Mouse (Mus musculus) neural tube, embryonic 15.5 days (tissue): ENCODE measurements around the gene Gm15737. TPM values are rescaled to one million over a fixed set of nuclear protein-coding genes. Genes with fewer than 3 reads are reported as not detected.
A peak's percentile ranks its signal among the peaks of the same experiment; 100 is the strongest.

Source experiments
- ATAC-seq: fragments of 200-750 bp; cut with Nextera tagmentation; 2 replicates; pipeline ENCODE4 v1.8.0; 2017; ENCODE audit warnings: mild to moderate bottlenecking, moderate TSS enrichment, moderate library complexity; ENCODE audit not compliant: low FRiP score
- H3K27ac ChIP-seq: fragments of 300-500 bp; sonication (generic); replicated peaks from 2 replicates; pipeline ENCODE4 v1.5.1; 2015; ENCODE audit warnings: mild to moderate bottlenecking, inconsistent platforms
- H3K27me3 ChIP-seq: fragments of 300-500 bp; sonication (generic); replicated peaks from 2 replicates; pipeline ENCODE4 v1.6.1; 2015; ENCODE audit warnings: inconsistent platforms
- H3K36me3 ChIP-seq: fragments of 300-500 bp; sonication (generic); 2 replicates; pipeline ENCODE4 v1.6.1; 2015; ENCODE audit warnings: inconsistent platforms
- H3K4me1 ChIP-seq: fragments of 300-500 bp; sonication (generic); 2 replicates; pipeline ENCODE4 v1.6.1; 2015; ENCODE audit warnings: inconsistent platforms
- H3K4me2 ChIP-seq: fragments of 300-500 bp; sonication (generic); 2 replicates; pipeline ENCODE4 v1.6.1; 2015; ENCODE audit warnings: inconsistent platforms, mild to moderate bottlenecking, moderate library complexity
- H3K4me3 ChIP-seq: fragments of 300-500 bp; sonication (generic); replicated peaks from 2 replicates; pipeline ENCODE4 v1.5.1; 2015; ENCODE audit warnings: mild to moderate bottlenecking, inconsistent platforms
- H3K9ac ChIP-seq: fragments of 300-500 bp; sonication (generic); replicated peaks from 2 replicates; pipeline ENCODE4 v1.6.1; 2015; ENCODE audit warnings: mild to moderate bottlenecking, inconsistent platforms
- H3K9me3 ChIP-seq: fragments of 300-500 bp; sonication (generic); replicated peaks from 2 replicates; pipeline ENCODE4 v1.6.1; 2016; ENCODE audit warnings: inconsistent platforms
- WGBS: fragments of 180-500 bp; shearing (Covaris S2); methylation state at CpG from one replicate; pipeline ENCODE4 v1.1.7; 2015; ENCODE audit warnings: mixed read lengths; 5-methylcytosine and 5-hydroxymethylcytosine counted together
- polyA plus RNA-seq: library from polyadenylated mRNA; unstranded; fragments of >200 nt; fragmentation: Nextera tagmentation; extraction: Ambion mirVana; gene quantifications from 2 replicates; pipeline ENCODE4 v1.2.1, GENCODE M21; 2015

Gm15737 gene
- polyA plus RNA-seq, 1 experiment from 2014 or later = not detected

DNA sequence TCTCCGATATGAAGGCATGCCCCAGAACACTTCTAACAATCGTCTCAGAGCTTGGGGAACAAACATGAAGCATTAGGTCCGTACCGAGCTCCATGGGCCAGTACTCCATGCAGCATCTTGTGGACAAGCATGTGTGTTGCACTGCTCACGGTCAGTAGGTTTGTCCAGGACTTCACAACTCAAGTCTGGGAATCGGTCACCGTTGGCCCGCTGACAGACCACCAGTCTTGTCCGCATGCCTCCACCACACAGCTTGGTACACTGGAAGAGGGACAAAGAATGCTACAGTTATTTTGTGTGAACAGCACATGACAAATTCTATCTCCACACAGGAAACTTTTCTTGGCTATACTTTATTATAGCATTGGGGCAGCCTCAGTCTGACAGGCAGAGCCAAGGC, 19.9 kb upstream of the Gm15737 start:
- WGBS = 94% methylated on average over 9 of the region's 9 CpGs
- ATAC-seq = no peak
- H3K4me2 ChIP-seq = no peak overlapping the region
- H3K36me3 ChIP-seq = no peaks in the 10 kb centered on the region
- no peak overlapping the region for H3K9ac ChIP-seq
- no peak overlapping the region for H3K27ac ChIP-seq
- no peaks in the 10 kb centered on the region for H3K27me3 ChIP-seq
- H3K4me1 ChIP-seq = peaks cover 8% of the 10 kb centered on the region; the same call in 1 of the 2 replicates
- H3K9me3 ChIP-seq = no peaks in the 10 kb centered on the region
- H3K4me3 ChIP-seq = no peak overlapping the region

GRCm38 (mm10) chr6:92850250-92850649, 18.9 kb upstream of the Gm15737 start:
- Histone ChIP-seq H3K4me3 (no peak overlapping the region), H3K9me3 (no peaks in the 10 kb centered on the region), H3K27me3 (no peaks in the 10 kb centered on the region), H3K4me2 (no peak overlapping the region), H3K9ac (no peak overlapping the region), H3K36me3 (no peaks in the 10 kb centered on the region), H3K4me1 (peaks cover 8% of the 10 kb centered on the region; the same call in 1 of the 2 replicates), H3K27ac (no peak overlapping the region)
- WGBS = 20% methylated on average over 5 of the region's 5 CpGs
- ATAC-seq = peak; percentile 50; the same call in 1 of the 2 replicates

GRCm38 (mm10) chr6:92854873-92855272, 14.3 kb upstream of the Gm15737 start:
- Histone ChIP-seq H3K36me3 (no peaks in the 10 kb centered on the region), H3K9me3 (no peaks in the 10 kb centered on the region), H3K4me2 (no peak overlapping the region), H3K4me1 (peaks cover 7% of the 10 kb centered on the region; the same call in 1 of the 2 replicates), H3K9ac (no peak overlapping the region), H3K27ac (no peak overlapping the region), H3K27me3 (no peaks in the 10 kb centered on the region), H3K4me3 (no peak overlapping the region)
- WGBS = 95% methylated on average over 4 of the region's 4 CpGs
- no peak for ATAC-seq

DNA sequence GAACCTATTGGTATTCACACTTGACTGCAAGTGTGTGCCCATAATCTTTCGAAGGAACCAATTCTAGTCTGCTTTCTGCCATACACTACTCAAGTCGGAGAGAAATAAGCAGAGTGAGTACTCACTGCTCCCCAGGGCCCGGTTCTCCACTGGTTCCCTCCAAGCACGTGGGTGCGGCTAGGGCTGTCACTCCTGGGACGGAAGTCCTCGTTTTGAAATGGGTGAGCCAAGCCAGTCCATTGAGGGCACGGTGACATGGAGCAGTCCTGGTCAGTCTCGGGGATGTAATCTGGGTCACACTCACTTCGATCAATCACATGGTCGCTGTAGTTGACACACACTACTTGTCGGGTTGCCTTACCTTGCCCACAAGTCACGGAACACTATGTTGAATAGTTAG, 11.4 kb upstream of the Gm15737 start:
- Histone ChIP-seq H3K4me1 (no peaks in the 10 kb centered on the region), H3K4me3 (no peak overlapping the region), H3K9me3 (no peaks in the 10 kb centered on the region), H3K27ac (no peak overlapping the region), H3K9ac (no peak overlapping the region), H3K36me3 (no peaks in the 10 kb centered on the region), H3K27me3 (no peaks in the 10 kb centered on the region), H3K4me2 (no peak overlapping the region)
- 92% methylated on average over 13 of the region's 13 CpGs for WGBS
- ATAC-seq = no peak

DNA sequence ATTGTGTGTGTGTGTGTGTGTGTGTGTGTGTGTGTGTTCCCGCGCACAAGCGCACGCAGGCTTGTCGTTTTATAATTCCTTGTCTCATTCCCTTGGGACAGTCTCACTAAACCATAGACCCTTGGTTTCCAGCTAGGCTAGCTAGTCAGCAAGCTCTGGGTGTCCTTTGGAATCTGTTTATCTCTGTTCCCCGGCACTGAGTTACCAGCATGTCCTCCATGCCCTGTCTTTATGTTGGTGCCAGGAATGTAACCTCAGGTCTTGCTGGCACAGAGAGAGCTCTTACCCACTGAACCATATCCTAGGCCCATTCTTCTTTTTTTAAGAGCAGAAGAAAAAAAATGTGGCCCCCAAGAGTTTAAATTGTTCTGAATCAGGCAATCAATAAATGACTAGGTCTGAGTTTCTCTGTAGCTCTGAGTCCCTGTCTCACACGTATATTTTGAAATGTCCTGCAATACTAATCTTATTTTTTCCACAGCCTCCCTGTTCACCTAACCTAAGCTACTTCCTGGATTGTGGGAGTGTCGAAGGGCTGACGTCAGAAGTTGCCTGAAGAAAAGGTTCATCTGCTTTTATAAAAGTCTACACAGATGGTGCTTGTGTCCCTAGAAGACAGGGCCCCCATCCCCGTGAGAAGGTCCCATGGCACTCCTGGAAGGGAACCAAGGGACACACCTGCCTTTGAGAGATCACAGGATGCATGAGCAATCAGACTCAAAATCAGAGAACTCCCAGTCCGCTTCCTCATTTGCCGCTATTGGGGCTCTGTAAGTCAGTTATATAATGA, 10.2 kb upstream of the Gm15737 start:
- Histone ChIP-seq H3K36me3 (no peaks in the 10 kb centered on the region), H3K27ac (no peak overlapping the region), H3K4me1 (no peaks in the 10 kb centered on the region), H3K4me3 (no peak overlapping the region), H3K9ac (no peak overlapping the region), H3K27me3 (no peaks in the 10 kb centered on the region), H3K4me2 (no peak overlapping the region), H3K9me3 (no peaks in the 10 kb centered on the region)
- WGBS = 90% methylated on average over 12 of the region's 12 CpGs
- ATAC-seq = no peak

DNA sequence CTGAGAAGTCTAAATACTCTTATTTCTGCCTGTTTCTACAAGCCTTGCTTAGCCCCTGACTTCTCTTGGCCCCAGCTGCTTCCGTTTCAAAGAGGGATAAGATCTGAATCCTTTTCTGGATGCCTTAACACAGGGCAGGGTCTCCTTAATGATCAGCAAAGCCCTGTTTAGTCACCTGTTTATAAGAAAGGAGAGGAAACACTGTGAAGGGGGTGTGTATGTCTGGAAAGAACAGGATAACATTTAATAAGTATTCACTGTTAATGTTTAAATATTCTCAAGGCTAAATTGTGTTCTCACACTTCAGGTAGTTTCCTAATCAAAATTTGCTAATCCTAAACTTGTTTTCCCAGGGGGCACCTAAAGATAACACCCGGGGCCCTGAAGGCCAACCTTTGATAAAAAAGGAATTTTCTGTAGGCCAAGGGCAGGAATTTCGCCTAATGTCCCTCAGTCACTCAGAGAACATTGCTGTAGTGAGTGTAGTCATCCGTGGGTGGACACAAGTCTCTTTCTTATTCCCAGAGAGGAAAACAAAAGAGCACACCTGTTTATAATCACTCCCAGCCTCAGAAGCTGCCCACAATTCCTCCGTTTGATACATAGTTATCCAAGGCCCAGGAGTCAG, 8.8 kb upstream of the Gm15737 start:
- no peak overlapping the region for H3K4me2 ChIP-seq
- H3K9ac ChIP-seq = no peak overlapping the region
- no peaks in the 10 kb centered on the region for H3K4me1 ChIP-seq
- no peaks in the 10 kb centered on the region for H3K27me3 ChIP-seq
- H3K36me3 ChIP-seq = no peaks in the 10 kb centered on the region
- H3K27ac ChIP-seq = no peak overlapping the region
- WGBS = 83% methylated on average over 5 of the region's 5 CpGs
- H3K4me3 ChIP-seq = no peak overlapping the region
- no peaks in the 10 kb centered on the region for H3K9me3 ChIP-seq
- no peak for ATAC-seq

DNA sequence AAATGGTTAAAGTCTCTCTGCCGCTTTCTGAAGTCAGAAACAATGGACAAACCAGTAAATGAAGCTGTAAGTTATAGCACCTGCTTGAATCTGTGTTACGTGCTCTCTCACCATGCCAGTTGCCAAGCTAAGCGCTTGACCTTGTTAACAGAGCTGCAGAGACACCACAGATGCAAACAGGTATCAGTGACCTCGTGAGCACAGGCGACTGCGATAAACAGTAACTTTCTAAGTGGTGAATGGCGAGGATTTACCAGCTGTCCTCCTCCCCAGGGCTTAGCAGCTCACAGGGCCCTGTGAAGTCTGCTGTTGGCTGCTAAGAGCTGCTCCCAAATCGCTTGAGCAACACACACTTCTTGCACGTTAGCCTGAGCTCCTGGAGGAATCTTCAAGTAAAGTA, 6.6 kb upstream of the Gm15737 start:
- no peak overlapping the region for H3K9ac ChIP-seq
- 81% methylated on average over 9 of the region's 9 CpGs for WGBS

DNA sequence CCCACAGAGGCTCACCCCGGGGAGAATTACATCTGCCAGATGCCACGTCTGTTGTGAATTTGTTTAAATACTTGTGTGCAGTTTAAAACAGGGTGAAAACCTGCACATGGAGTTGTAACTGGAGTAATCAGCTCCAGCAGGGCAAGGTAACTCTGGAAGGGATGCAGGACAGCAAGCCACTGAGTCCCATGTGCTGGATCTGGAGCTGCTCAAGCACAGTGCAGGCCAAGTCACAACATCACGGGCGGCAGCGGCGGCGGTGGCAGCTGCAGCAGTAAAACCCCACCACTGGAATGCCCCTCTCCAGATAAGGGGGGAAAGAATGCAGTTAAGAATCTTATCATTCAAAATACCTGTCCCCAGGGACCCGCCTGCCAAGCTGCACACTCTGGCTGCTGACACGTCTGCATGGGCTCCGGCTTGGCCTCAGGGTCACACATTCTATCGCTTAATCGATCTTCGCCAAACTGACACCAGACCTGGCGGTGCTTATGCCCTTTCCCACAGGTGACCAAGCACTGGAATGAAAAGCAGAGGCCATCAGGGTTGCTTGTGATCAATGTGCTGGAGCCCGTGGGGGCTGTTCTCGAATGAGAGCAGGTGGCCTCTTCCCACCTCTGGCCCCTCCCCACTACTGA, 544 bp downstream of the Gm15737 start:
- H3K4me1 ChIP-seq = peaks cover 8% of the 10 kb centered on the region; the same call in 1 of the 2 replicates
- no peaks in the 10 kb centered on the region for H3K27me3 ChIP-seq
- 54% methylated on average over 16 of the region's 16 CpGs for WGBS
- no peak overlapping the region for H3K4me3 ChIP-seq
- H3K4me2 ChIP-seq = no peak overlapping the region
- H3K27ac ChIP-seq = no peak overlapping the region
- H3K36me3 ChIP-seq = no peaks in the 10 kb centered on the region
- no peak overlapping the region for H3K9ac ChIP-seq
- ATAC-seq = no peak
- H3K9me3 ChIP-seq = no peaks in the 10 kb centered on the region

More for the DNA sequence above, 6.6 kb upstream of the Gm15737 start:
- Histone ChIP-seq H3K4me3 (no peak overlapping the region), H3K4me2 (no peak overlapping the region), H3K9me3 (no peaks in the 10 kb centered on the region), H3K4me1 (no peaks in the 10 kb centered on the region), H3K27ac (no peak overlapping the region), H3K27me3 (no peaks in the 10 kb centered on the region), H3K36me3 (no peaks in the 10 kb centered on the region)
- ATAC-seq = no peak

GRCm38 (mm10) chr6:92871813-92872212, 2.7 kb downstream of the Gm15737 start:
- Histone ChIP-seq H3K4me1 (peaks cover 8% of the 10 kb centered on the region; the same call in 1 of the 2 replicates), H3K9me3 (no peaks in the 10 kb centered on the region), H3K27me3 (no peaks in the 10 kb centered on the region), H3K4me2 (no peak overlapping the region), H3K27ac (no peak overlapping the region), H3K4me3 (no peak overlapping the region), H3K36me3 (no peaks in the 10 kb centered on the region), H3K9ac (no peak overlapping the region)
- 45% methylated on average over 4 of the region's 4 CpGs for WGBS
- no peak for ATAC-seq

DNA sequence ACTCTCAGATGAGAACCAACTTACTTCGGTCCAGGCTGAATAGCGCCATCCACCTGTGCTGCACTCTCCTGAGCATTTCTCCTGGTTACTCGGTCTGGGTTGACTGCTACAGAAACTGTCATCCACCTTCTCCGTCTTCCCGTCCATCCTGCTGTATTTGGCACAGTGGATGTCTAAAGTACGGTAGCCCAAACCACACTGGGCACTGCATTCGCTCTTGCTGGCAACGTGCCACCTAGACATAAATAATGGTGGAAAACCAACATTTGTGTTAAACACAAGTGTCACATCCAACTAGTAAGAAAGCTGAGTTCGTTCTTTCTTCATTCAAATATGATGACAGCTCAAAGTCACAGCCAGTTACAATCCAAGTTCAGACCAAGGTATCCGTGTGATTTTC, 3.6 kb downstream of the Gm15737 start:
- Histone ChIP-seq H3K4me2 (no peak overlapping the region), H3K27me3 (no peaks in the 10 kb centered on the region), H3K4me3 (no peak overlapping the region), H3K9me3 (no peaks in the 10 kb centered on the region), H3K9ac (no peak overlapping the region), H3K36me3 (no peaks in the 10 kb centered on the region), H3K4me1 (peaks cover 8% of the 10 kb centered on the region; the same call in 1 of the 2 replicates), H3K27ac (no peak overlapping the region)
- 68% methylated on average over 10 of the region's 10 CpGs for WGBS
- ATAC-seq = no peak

DNA sequence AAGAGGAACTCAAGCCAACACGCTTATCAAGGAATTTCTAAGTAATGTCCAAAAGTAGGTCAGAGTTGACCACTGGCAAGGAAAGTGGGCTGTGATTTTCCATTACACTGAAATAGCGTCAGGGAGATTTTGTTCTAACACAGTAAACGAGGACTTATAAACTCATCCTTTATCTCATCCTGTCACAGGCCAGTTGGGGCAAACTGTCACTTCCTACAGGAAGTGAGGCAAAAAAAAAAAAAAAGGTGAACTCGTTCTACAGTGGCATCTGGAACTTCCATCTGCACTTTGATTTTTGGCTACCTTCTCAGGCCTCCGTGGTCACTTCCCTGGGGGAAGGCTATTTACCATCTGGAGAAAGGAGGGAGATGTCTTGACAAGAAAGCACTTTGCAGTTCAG, 5.7 kb downstream of the Gm15737 start:
- Histone ChIP-seq H3K4me1 (peaks cover 3% of the 10 kb centered on the region; the same call in 1 of the 2 replicates), H3K4me2 (no peak overlapping the region), H3K9me3 (no peaks in the 10 kb centered on the region), H3K4me3 (no peak overlapping the region), H3K27ac (no peak overlapping the region), H3K36me3 (no peaks in the 10 kb centered on the region), H3K9ac (no peak overlapping the region), H3K27me3 (no peaks in the 10 kb centered on the region)
- whole genome bisulfite sequencing = 76% methylated on average over 5 of the region's 5 CpGs
- no peak for ATAC-seq

- H3K9ac ChIP-seq = no peak overlapping the region
- ATAC-seq = no peak
- no peak overlapping the region for H3K4me3 ChIP-seq
- 0 out of 2 replicates have a peak, but pooled peaks cover 2% of the 10 kb centered on the region for H3K4me1 ChIP-seq
- H3K4me2 ChIP-seq = no peak overlapping the region
- no peaks in the 10 kb centered on the region for H3K27me3 ChIP-seq
- H3K27ac ChIP-seq = no peak overlapping the region
- H3K36me3 ChIP-seq = no peaks in the 10 kb centered on the region
- 90% methylated on average over 2 of the region's 2 CpGs for WGBS
- no peaks in the 10 kb centered on the region for H3K9me3 ChIP-seq
Measured at GRCm38 (mm10) chr6:92875340-92875739, 6.2 kb downstream of the Gm15737 start.
